Mouse (Mus musculus) CH12.LX (cell line): ENCODE results near the gene Nfic.

Experiments
- BHLHE40 ChIP-seq: IDR thresholded peaks from 2 replicates; pipeline ENCODE4 v1.6.1; 2011; ENCODE audit warnings: mild to moderate bottlenecking, low read depth, low read length, improper control_type of control experiment
- CTCF ChIP-seq, 2 experiments: IDR thresholded peaks in 1 of 2; conservative IDR thresholded peaks in 1 of 2; 2 replicates each; pipeline ENCODE4 v1.5.1; 2011 to 2012; ENCODE audit warnings: low read depth in 2 of 2, low read length in 2 of 2, improper control_type of control experiment in 1 of 2, inconsistent platforms in 1 of 2, mild to moderate bottlenecking in 1 of 2, moderate library complexity in 1 of 2
- EP300 ChIP-seq: IDR thresholded peaks from 2 replicates; pipeline ENCODE4 v1.6.1; 2011; ENCODE audit warnings: low read length, improper control_type of control experiment
- MAFK ChIP-seq: IDR thresholded peaks from 2 replicates; pipeline ENCODE4 v1.6.1; 2011; ENCODE audit warnings: low read length, improper control_type of control experiment; ENCODE audit not compliant: insufficient replicate concordance
- POLR2A ChIP-seq: IDR thresholded peaks from 2 replicates; pipeline ENCODE4 v1.6.1; 2011; ENCODE audit warnings: low read depth, mild to moderate bottlenecking, improper control_type of control experiment, low read length
- ZC3H11A ChIP-seq: IDR thresholded peaks from 2 replicates; pipeline ENCODE4 v1.6.1; 2012; ENCODE audit warnings: low read depth, mild to moderate bottlenecking, inconsistent platforms, low read length, improper control_type of control experiment
- ZKSCAN1 ChIP-seq: IDR thresholded peaks from 2 replicates; pipeline ENCODE4 v1.6.1; 2012; ENCODE audit warnings: low read depth, inconsistent platforms, low read length, improper control_type of control experiment, borderline replicate concordance

DNA sequence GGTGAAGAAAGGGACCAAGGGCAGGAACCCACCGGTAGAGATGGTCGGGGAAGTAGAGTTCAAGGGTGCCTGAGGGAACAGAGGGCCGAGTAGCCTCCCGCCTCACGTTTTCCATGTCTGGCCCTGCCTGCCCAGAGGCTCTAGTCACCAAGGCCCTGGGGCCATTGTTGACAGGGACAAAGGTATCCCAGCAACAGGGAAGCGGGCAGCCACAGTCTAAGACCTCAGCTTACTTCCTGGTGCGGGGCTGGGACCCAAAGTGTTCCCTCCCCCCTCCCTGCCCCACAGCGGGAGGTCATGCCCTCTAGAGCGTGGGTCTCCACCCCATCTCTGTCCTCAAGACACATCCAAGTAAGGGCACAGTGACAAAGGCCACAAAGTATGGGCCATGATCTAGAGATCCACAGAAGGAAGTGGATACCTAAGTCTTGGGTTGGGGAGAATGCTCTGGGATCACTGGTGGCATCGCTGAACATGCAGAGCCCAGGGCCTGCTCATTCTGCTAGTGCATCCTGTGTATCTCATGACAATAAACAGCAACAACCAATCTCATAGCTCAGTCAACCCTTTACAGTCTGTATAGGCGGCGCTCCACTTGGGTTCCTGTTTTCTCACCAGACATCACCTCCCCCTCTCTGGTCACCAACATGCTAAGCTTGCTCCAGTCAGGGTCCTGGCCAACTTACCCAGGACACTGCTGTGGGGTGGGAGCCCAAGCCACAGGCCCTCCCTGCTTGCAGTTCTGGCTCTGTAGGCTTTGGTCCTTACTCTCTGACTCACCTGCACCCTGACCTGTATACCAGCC, 89.6 kb downstream of the Nfic start, which contains the start of gene 4930404N11Rik:
- TF ChIP-seq EP300 (no peak), MAFK (no peak), ZC3H11A (no peak), CTCF (conservative IDR thresholded peaks at IDR 0.05 in 1 of 2, IDR thresholded peaks at IDR 0.05 in 1 of 2; ENCODE audit: low read depth in 2 of 2, low read length in 2 of 2) (no peak), POLR2A (no peak), BHLHE40 (no peak), ZKSCAN1 (no peak)
